Mouse (Mus musculus) neural tube, embryonic 14.5 days (tissue): ENCODE measurements around the gene Ppp1r13l. TPM values are rescaled to one million over a fixed set of nuclear protein-coding genes. Genes with fewer than 3 reads are reported as not detected.
A peak's percentile ranks its signal among the peaks of the same experiment; 100 is the strongest.

Experiments used
- ATAC-seq: fragments of 200-750 bp; cut with Nextera tagmentation; 2 replicates; pipeline ENCODE4 v1.8.0; 2017; ENCODE audit warnings: low read depth, mild to moderate bottlenecking, moderate TSS enrichment, moderate library complexity
- H3K27ac ChIP-seq: fragments of 300-500 bp; sonication (generic); 2 replicates; pipeline ENCODE4 v1.5.1; 2014; ENCODE audit warnings: low read depth, mild to moderate bottlenecking, control low read depth, low read length, moderate library complexity, mixed read lengths
- H3K27me3 ChIP-seq: fragments of 300-500 bp; sonication (generic); 2 replicates; pipeline ENCODE4 v1.6.1; 2014; ENCODE audit warnings: low read length; ENCODE audit not compliant: control insufficient read depth, insufficient read depth
- H3K36me3 ChIP-seq: fragments of 300-500 bp; sonication (generic); 2 replicates; pipeline ENCODE4 v1.6.1; 2014; ENCODE audit warnings: low read length, mixed read lengths; ENCODE audit not compliant: control insufficient read depth, insufficient read depth
- H3K4me1 ChIP-seq: fragments of 300-500 bp; sonication (generic); 2 replicates; pipeline ENCODE4 v1.6.1; 2014; ENCODE audit warnings: low read length; ENCODE audit not compliant: control insufficient read depth, insufficient read depth
- H3K4me2 ChIP-seq: fragments of 300-500 bp; sonication (generic); 2 replicates; pipeline ENCODE4 v1.6.1; 2014; ENCODE audit warnings: mild to moderate bottlenecking, low read depth, low read length, control low read depth
- H3K4me3 ChIP-seq: fragments of 300-500 bp; sonication (generic); 2 replicates; pipeline ENCODE4 v1.5.1; 2014; ENCODE audit warnings: low read depth, low read length, control low read depth, mixed read lengths
- H3K9ac ChIP-seq: fragments of 300-500 bp; sonication (generic); replicated peaks from 2 replicates; pipeline ENCODE4 v1.6.1; 2014; ENCODE audit warnings: low read depth, mild to moderate bottlenecking, control low read depth, low read length, mixed read lengths
- H3K9me3 ChIP-seq: fragments of 300-500 bp; sonication (generic); 2 replicates; pipeline ENCODE4 v1.6.1; 2016; ENCODE audit warnings: low read length; ENCODE audit not compliant: control insufficient read depth
- WGBS: fragments of 180-500 bp; shearing (Covaris S2); extraction: QIAGEN DNeasy Blood & Tissue Kit; methylation state at CpG from one replicate; pipeline ENCODE4 v1.1.7; 2014; 5-methylcytosine and 5-hydroxymethylcytosine counted together
- polyA plus RNA-seq: library from polyadenylated mRNA; unstranded; fragments of >200 nt; fragmentation: Nextera tagmentation; extraction: Ambion mirVana; gene quantifications from 2 replicates; pipeline ENCODE4 v1.2.1, GENCODE M21; 2014

The Ppp1r13l gene
- polyA plus RNA-seq, 1 experiment from 2014 or later = 1.4 TPM

- no peaks in the 10 kb centered on the region for H3K9me3 ChIP-seq
- H3K27ac ChIP-seq = no peak overlapping the region
- peak overlapping the region; percentile 34 for H3K4me3 ChIP-seq
- ATAC-seq = peak; percentile 96
- WGBS = under 1% methylated on average over 41 of the region's 41 CpGs
- peak overlapping the region; percentile 42; the same call in 1 of the 2 replicates for H3K9ac ChIP-seq
- peaks cover 9% of the 10 kb centered on the region; the same call in 1 of the 2 replicates for H3K4me1 ChIP-seq
- H3K27me3 ChIP-seq = no peaks in the 10 kb centered on the region
- no peaks in the 10 kb centered on the region for H3K36me3 ChIP-seq
- peak overlapping the region; percentile 85 for H3K4me2 ChIP-seq
Measured at GRCm38 (mm10) chr7:19319906-19320305, 39.6 kb upstream of the Ppp1r13l start.

GRCm38 (mm10) chr7:19320637-19321036, 38.9 kb upstream of the Ppp1r13l start:
- H3K27ac ChIP-seq = no peak overlapping the region
- peaks cover 9% of the 10 kb centered on the region; the same call in 1 of the 2 replicates for H3K4me1 ChIP-seq
- no peaks in the 10 kb centered on the region for H3K36me3 ChIP-seq
- H3K9me3 ChIP-seq = no peaks in the 10 kb centered on the region
- H3K9ac ChIP-seq = no peak overlapping the region
- H3K27me3 ChIP-seq = no peaks in the 10 kb centered on the region
- no peak for ATAC-seq
- H3K4me2 ChIP-seq = peak overlapping the region; percentile 85; the same call in 1 of the 2 replicates
- WGBS = 40% methylated on average over 7 of the region's 7 CpGs
- peak overlapping the region; percentile 34; the same call in 1 of the 2 replicates for H3K4me3 ChIP-seq

GRCm38 (mm10) chr7:19321464-19321863, 38.1 kb upstream of the Ppp1r13l start:
- Histone ChIP-seq H3K27ac (no peak overlapping the region), H3K4me2 (no peak overlapping the region), H3K4me3 (no peak overlapping the region), H3K9me3 (no peaks in the 10 kb centered on the region), H3K36me3 (no peaks in the 10 kb centered on the region), H3K9ac (no peak overlapping the region), H3K27me3 (no peaks in the 10 kb centered on the region), H3K4me1 (peaks cover 10% of the 10 kb centered on the region)
- 68% methylated on average over 5 of the region's 5 CpGs for WGBS
- no peak for ATAC-seq

- no peaks in the 10 kb centered on the region for H3K9me3 ChIP-seq
- H3K4me2 ChIP-seq = no peak overlapping the region
- no peak overlapping the region for H3K4me3 ChIP-seq
- 61% methylated on average over 9 of the region's 9 CpGs for WGBS
- peaks cover 18% of the 10 kb centered on the region for H3K4me1 ChIP-seq
- H3K9ac ChIP-seq = no peak overlapping the region
- no peak overlapping the region for H3K27ac ChIP-seq
- no peak for ATAC-seq
- no peaks in the 10 kb centered on the region for H3K27me3 ChIP-seq
- no peaks in the 10 kb centered on the region for H3K36me3 ChIP-seq
Measured at GRCm38 (mm10) chr7:19322489-19322888, 37.1 kb upstream of the Ppp1r13l start.

- Histone ChIP-seq H3K4me1 (peaks cover 18% of the 10 kb centered on the region), H3K9me3 (no peaks in the 10 kb centered on the region), H3K36me3 (no peaks in the 10 kb centered on the region), H3K4me2 (no peak overlapping the region), H3K4me3 (no peak overlapping the region), H3K9ac (no peak overlapping the region), H3K27me3 (no peaks in the 10 kb centered on the region), H3K27ac (no peak overlapping the region)
- ATAC-seq = no peak
- WGBS = 91% methylated on average over 11 of the region's 11 CpGs
Measured at GRCm38 (mm10) chr7:19324221-19324620, 35.3 kb upstream of the Ppp1r13l start.

- no peak overlapping the region for H3K4me3 ChIP-seq
- ATAC-seq = no peak
- H3K27ac ChIP-seq = no peak overlapping the region
- no peak overlapping the region for H3K9ac ChIP-seq
- whole genome bisulfite sequencing = 73% methylated on average over 21 of the region's 21 CpGs
- H3K36me3 ChIP-seq = no peaks in the 10 kb centered on the region
- peak overlapping the region; percentile 65 for H3K4me2 ChIP-seq
- H3K4me1 ChIP-seq = peaks cover 10% of the 10 kb centered on the region
- no peaks in the 10 kb centered on the region for H3K9me3 ChIP-seq
- no peaks in the 10 kb centered on the region for H3K27me3 ChIP-seq
Measured at GRCm38 (mm10) chr7:19325262-19326199, 34.0 kb upstream of the Ppp1r13l start.

GRCm38 (mm10) chr7:19326359-19326758, 33.2 kb upstream of the Ppp1r13l start:
- no peaks in the 10 kb centered on the region for H3K27me3 ChIP-seq
- no peaks in the 10 kb centered on the region for H3K36me3 ChIP-seq
- H3K9ac ChIP-seq = no peak overlapping the region
- under 1% methylated on average over 19 of the region's 20 CpGs for WGBS
- H3K9me3 ChIP-seq = no peaks in the 10 kb centered on the region
- peak; percentile 36; the same call in 1 of the 2 replicates for ATAC-seq
- peak overlapping the region; percentile 53; the same call in 1 of the 2 replicates for H3K27ac ChIP-seq
- H3K4me2 ChIP-seq = peak overlapping the region; percentile 65
- H3K4me1 ChIP-seq = peaks cover 9% of the 10 kb centered on the region; the same call in 1 of the 2 replicates
- peak overlapping the region; percentile 34; the same call in 1 of the 2 replicates for H3K4me3 ChIP-seq

GRCm38 (mm10) chr7:19327128-19327527, 32.4 kb upstream of the Ppp1r13l start:
- peak; percentile 60; the same call in 1 of the 2 replicates for ATAC-seq
- H3K4me3 ChIP-seq = peak overlapping the region; percentile 34
- H3K9ac ChIP-seq = peak overlapping the region; percentile 50; the same call in 1 of the 2 replicates
- no peaks in the 10 kb centered on the region for H3K27me3 ChIP-seq
- peaks cover 9% of the 10 kb centered on the region; the same call in 1 of the 2 replicates for H3K4me1 ChIP-seq
- H3K4me2 ChIP-seq = peak overlapping the region; percentile 65
- H3K9me3 ChIP-seq = no peaks in the 10 kb centered on the region
- no peak overlapping the region for H3K27ac ChIP-seq
- no peaks in the 10 kb centered on the region for H3K36me3 ChIP-seq
- under 1% methylated on average over 22 of the region's 22 CpGs for WGBS

GRCm38 (mm10) chr7:19327782-19328181, 31.8 kb upstream of the Ppp1r13l start:
- 81% methylated on average over 5 of the region's 5 CpGs for WGBS
- peak overlapping the region; percentile 65; the same call in 1 of the 2 replicates for H3K4me2 ChIP-seq

More at GRCm38 (mm10) chr7:19327782-19328181, 31.8 kb upstream of the Ppp1r13l start:
- Histone ChIP-seq H3K27ac (no peak overlapping the region), H3K27me3 (no peaks in the 10 kb centered on the region), H3K36me3 (no peaks in the 10 kb centered on the region), H3K9me3 (no peaks in the 10 kb centered on the region), H3K4me3 (no peak overlapping the region), H3K4me1 (peaks cover 9% of the 10 kb centered on the region; the same call in 1 of the 2 replicates), H3K9ac (no peak overlapping the region)
- ATAC-seq = no peak
